Mouse (Mus musculus): ENCODE results near the gene H60b. TPM values are rescaled to one million over a fixed set of nuclear protein-coding genes. Genes with fewer than 3 reads are reported as not detected.

The H60b gene
- total RNA-seq, 2 experiments from 2014 or later, result not detected

Other genes starting within 250 kb of the H60b start
- not detected in 2 replicates for gene 4930444G20Rik, start 90.5 kb upstream of the H60b start, total RNA-seq (2015)
- not detected in 2 replicates for gene 4930444G20Rik, start 90.5 kb upstream of the H60b start, total RNA-seq (2017)
- gene E030030I06Rik, start 9.3 kb upstream of the H60b start, total RNA-seq (2015), result 2.1 and 3.4 TPM in 2 replicates
- 4.5 and 32.2 TPM in 2 replicates for gene E030030I06Rik, start 9.3 kb upstream of the H60b start, total RNA-seq (2017)
- gene Raet1e, start within 50 bp of the H60b start, total RNA-seq (2015), result 0.83 TPM in 1 of 2 replicates, not detected in the other
- 0.37 and 0.71 TPM in 2 replicates for gene Raet1e, start within 50 bp of the H60b start, total RNA-seq (2017)
- gene Raet1d, start 202.0 kb downstream of the H60b start, total RNA-seq (2015), result not detected in 2 replicates
- gene Raet1d, start 202.0 kb downstream of the H60b start, total RNA-seq (2017), result not detected in 2 replicates

All from megakaryocyte progenitor cell, adult 5-6 weeks (primary cell).